Mouse (Mus musculus): ENCODE results near the gene Rasl12. TPM values are rescaled to one million over a fixed set of nuclear protein-coding genes. Genes with fewer than 3 reads are reported as not detected.
A peak's percentile ranks its signal among the peaks of the same experiment; 100 is the strongest.

The Rasl12 gene
- total RNA-seq, 2 experiments from 2014 or later: 9.7 to 11.6 TPM

DNA sequence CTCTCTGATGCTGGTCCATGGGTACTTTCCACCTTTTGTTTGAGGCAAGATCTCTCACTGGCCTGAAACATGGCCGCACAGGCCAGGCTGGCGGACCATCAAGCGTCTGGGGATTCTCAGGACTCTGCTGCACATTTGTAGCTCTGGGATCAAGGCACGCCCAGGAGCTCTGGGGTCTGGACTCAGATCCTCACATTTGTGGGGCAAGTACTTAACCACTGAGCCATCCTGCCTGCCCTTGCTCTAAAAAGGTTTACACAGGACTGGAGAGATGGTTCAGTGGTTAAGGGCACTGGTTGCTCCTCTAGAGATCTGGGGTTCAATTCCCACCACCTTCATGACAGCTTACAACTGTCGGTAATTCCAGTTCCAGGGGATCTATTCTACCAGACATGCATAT, 32.6 kb downstream of the Rasl12 start:
- no peak for DNase-seq
- intact Hi-C loops (cut with DNase I): loop anchor here (5.0 kb wide), 1 partner anchor 119 kb away; no protein-coding TSS in a partner anchor

DNA sequence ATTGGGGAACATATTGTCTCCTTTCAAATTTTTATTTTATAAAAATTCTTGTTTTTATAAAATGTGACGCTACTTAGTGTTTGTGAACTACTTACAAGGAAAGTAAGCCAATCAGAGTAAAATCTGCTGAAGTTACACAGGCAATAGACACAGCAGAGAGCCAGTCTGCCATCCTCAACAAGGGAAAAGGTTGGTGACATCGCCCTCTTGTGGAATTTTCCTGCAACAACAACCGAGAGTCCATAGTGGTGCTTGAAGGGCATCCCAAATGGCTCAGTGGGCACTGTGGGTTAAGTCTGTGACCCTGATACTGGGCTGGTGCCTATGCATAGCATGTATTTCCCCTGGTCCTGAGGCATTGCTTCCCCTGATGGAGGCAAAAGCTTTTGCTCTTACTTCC, 33.9 kb downstream of the Rasl12 start:
- peak; percentile 80 to 90 for DNase-seq
- intact Hi-C loops (cut with DNase I): loop anchor here (1.0 to 5.0 kb wide), 3 partner anchors 39 to 120 kb away; no protein-coding TSS in a partner anchor

DNA sequence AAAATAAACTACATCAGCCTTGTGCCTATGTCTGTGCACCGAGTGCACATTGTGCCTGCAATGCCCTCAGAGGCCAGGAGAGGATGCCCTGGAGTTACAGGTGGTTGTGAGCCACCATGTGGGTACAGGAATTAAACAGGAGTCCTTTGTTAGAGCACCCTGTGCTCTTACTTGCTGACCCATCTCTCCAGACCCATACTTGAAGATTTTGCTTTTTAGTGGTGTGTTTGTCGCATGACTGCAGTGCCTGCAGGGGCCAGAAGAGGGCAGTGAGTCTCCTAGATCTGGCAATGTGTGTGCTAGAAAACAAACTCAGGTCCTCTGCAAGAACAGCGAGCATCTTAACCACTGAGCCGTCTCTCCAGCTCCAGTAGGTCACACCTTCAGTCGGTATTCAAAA, 35.8 kb downstream of the Rasl12 start:
- DNase-seq: peak; percentile 25 to 53
- intact Hi-C loops (cut with DNase I): loop anchor here (5.0 kb wide), 1 partner anchor 122 kb away; no protein-coding TSS in a partner anchor

DNA sequence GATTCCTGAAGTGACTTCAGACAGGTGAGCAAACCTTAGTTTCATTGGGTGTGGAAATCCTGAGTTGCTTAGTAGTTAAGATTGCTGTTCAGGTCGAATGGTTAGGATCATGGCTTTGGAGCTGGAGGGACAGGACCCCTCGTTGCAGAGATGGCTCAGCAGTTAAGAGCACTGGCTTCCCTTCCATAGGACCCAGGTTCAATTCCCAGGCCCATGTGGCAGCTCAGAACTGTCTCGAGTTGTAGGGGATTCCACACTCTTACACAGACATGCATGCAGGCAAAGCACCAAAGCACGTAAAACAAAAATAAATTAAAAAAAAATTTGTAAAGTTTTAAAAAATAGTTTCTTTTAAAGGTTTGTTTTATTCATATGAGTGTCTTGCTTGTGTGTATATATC, 36.9 kb downstream of the Rasl12 start:
- intact Hi-C loops (cut with DNase I): no loop called here
- DNase-seq: no peak

DNA sequence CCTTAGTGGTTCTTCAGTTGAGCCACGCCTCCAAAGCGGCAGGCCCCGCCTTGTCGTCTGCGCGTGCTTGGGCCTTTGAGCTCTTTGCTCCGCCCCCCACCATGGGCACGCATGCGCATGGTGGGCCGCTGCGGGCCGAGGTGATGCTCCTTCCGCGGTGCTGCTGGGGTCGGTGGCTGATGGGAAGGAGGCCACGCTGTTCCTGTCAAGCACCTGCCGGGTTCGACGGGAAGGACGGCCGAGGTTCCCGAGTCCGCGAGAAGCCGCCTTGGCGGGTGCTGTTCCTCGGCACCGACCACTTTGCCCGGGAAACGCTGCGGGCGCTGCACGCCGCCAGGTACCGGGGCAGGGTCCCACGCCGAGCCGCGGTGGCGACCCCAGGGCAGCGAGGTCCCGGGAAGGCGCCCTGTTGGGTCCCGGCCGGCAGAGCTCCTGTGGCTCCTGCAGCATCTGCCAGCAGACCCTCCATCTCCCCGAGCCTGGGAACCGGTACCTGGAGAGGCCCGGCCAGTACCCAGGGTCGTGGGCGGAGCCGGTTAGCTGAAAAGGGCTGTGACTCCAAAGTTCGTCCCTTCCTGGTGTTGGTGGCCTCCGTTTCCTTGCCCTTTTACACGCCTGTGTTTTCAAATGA, 37.5 kb downstream of the Rasl12 start, which contains the start of gene Mtfmt:
Gene Mtfmt, plus strand, starts transcription at position 112 of the 631 bp plus-strand sequence.
- intact Hi-C loops (cut with DNase I): no loop called here
- DNase-seq: peak; percentile 94 to 96

DNA sequence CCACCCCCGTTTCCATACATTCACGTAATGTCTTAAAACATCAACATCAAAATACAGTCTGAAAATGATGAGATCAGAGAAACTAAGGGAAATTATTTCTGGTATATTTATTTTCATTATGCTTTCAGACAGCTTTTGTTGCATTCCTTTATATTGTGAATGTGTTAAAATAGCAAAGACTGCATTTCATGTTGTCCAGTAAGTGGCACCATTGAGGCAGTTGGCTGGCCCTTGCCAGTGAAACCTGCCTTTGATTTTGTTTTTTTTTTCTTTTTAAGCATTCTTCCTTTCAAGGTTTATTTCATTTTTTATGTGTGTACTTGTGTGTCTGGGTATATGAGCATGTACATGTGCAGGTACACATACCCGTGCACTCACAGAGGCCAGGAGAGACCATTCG, 46.4 kb downstream of the Rasl12 start:
- no peak for DNase-seq
- intact Hi-C loops (cut with DNase I): no loop called here

DNA sequence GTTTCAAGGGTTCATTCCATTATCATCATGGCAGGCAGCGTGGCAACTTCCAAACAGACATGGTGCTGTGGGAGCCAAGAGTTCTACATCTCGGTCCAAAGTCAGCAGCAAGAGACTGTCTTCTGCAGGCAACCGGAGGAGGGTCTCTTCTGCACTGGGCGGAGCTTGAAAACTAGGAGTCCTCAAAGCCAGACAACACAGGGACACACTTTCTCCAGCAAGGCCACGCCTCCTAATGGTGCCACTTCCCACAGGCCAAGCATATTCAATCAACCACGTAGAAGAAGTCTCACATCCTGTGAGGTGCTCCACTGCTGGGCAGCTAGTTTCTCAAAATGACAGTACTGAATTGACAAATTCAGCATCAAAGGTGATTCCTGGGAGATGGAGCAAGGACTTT, 49.6 kb downstream of the Rasl12 start:
- intact Hi-C loops (cut with DNase I): no loop called here
- no peak for DNase-seq

DNA sequence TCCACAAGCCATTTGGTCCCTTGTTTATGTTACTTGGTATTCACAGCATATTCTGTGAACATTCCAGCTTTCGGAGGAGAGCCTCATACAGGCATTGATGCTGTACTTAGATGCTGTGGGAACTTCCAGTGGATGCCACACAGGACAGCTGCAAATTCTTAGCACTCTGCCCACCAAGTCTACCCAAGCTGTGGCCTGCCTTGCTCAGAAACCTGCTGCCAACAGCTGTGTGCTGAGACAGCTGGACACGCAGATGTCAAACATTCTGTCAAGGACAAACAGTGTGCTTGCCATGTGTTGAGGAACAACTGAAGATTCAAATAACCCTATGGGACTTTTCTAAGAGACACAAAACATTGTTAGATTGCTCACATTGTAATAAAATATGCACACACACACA, 60.7 kb downstream of the Rasl12 start:
- intact Hi-C loops (cut with DNase I): no loop called here
- no peak for DNase-seq

DNA sequence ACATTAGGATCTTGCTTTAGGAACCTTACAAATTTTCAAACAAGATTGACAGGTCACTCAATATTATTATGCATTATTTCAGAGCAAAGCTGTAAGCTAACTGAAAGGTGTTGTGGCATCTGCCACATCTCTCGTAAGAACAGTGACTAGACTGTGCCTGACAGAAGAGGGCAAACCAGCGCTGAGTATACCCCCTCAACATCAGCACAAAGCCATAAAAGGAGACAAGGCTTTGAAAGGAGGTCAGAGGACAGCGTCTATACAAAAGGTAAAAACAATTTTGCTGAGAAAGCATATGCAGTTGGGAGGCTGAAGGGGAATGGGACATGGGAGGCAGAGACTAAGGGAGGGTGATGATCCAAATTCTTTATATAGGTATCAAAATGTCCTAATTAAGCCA, 61.9 kb downstream of the Rasl12 start:
- intact Hi-C loops (cut with DNase I): loop anchor here (5.0 kb wide), 1 partner anchor 122 kb away; the partner anchor contains the start of gene Plekho2
- DNase-seq: no peak

DNA sequence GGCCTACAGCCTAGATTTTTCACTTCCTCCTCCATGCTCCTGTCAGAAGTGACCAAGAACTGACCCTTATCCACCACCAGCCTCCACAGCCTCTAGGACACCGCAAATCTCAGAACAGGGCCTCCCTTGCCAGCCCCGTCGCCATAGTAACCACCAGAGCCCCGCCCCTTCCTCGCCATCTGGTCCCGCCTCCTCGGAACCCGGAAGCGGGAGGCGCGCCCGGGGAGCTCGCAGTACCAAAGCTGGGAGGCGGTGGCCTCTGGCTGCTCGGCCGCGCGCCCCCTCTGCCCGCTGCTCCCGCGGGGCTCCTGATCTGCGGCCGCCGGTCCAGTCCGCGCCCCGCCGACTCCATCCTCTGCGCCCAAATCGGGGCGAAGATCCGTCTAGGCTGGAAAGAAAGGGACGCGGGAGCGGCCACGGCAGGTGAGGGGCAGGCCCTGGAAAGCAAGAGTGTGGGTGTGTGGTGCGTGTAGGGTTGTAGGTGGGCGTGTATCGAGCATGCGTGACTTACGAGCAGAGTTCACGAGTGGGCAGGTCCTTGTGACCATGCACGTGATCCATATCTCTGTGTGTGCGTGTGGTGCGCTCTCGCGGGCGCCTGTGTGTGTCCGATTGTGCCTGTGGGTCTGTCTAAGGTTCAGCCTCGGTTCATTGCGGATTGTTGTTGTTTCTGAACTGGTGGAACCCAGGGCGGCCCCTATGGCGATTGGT, 62.6 kb downstream of the Rasl12 start, which contains the start of gene Spg21:
Gene Spg21, plus strand, starts transcription at position 216 of the 711 bp plus-strand sequence.
- intact Hi-C loops (cut with DNase I): loop anchor here (5.0 kb wide), 1 partner anchor 121 kb away; the partner anchor contains the start of gene Plekho2
- peak; percentile 95 to 98 for DNase-seq

DNA sequence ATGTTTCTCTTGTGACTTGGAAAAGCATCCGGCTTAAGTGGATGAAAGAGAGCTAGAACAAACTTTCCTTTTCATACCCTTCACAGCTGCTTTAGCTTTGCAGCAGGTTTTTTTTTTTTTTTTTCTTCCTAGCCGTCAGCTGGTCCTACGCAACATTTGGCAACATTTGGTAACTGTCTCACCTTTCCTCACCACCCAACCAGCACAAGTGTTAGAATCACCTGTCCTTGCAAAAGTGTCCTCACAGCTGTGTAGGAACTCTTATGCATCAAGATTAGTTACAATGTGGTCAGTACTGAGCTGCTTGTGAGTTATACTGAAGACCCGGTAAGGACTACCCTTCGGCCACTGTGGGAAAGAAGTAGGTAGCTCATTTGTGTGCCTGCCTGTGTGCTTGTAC, 64.2 kb downstream of the Rasl12 start:
- no peak for DNase-seq
- intact Hi-C loops (cut with DNase I): loop anchor here (5.0 kb wide), 1 partner anchor 120 kb away; the partner anchor contains the start of gene Plekho2

DNA sequence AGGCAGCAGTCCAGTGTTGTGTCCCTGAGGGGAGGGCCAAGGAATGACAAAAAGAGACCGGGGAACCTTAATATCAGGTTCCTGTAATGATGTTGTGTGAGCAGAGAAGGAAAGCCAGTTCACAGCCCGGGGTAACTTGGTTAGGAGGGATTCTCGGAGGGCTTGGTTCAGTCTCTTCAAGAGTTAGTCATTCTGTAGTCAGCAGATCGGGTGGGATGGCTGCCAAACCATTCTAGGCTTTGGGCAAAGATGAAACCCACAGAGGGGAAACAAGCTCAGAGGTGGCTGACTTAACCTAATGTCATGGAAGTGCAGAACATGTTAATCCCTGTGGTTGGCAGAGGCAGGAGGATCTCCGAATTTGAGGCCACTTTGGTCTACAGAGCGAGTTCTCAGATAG, 65.9 kb downstream of the Rasl12 start:
- intact Hi-C loops (cut with DNase I): loop anchor here (5.0 kb wide), 1 partner anchor 118 kb away; the partner anchor contains the start of gene Plekho2
- DNase-seq: peak; percentile 7 to 21

Other genes starting within 250 kb of the Rasl12 start
- gene Parp16, start 203.2 kb upstream of the Rasl12 start, total RNA-seq (2021): 1 to 10 TPM; 3.4 to 3.6 TPM
- 1 to 10 TPM; 6.2 to 6.6 TPM for gene Cilp, start 133.3 kb upstream of the Rasl12 start, total RNA-seq (2021)
- 10 to 100 TPM; 90.7 to 99.9 TPM for gene Clpx, start 104.2 kb upstream of the Rasl12 start, total RNA-seq (2021)
- gene Pdcd7, start 52.4 kb upstream of the Rasl12 start, total RNA-seq (2021): 10 to 100 TPM in 1 of 2 experiments, 1 to 10 TPM in 1; 9.6 to 11.3 TPM
- gene Ubap1l, start 37.5 kb upstream of the Rasl12 start, total RNA-seq (2021): under 1 TPM; 0.33 to 0.37 TPM
- 1 to 10 TPM; 1.2 to 1.4 TPM for gene Kbtbd13, start 6.9 kb upstream of the Rasl12 start, total RNA-seq (2021)
- gene Slc51b, start 24.4 kb downstream of the Rasl12 start, total RNA-seq (2021): not detected
- gene Mtfmt, start 37.3 kb downstream of the Rasl12 start, total RNA-seq (2021): 1 to 10 TPM; 6.9 to 7.1 TPM
- gene Spg21, start 62.4 kb downstream of the Rasl12 start, total RNA-seq (2021): 10 to 100 TPM; 14.7 to 16.0 TPM
- not detected for gene Ankdd1a, start 121.7 kb downstream of the Rasl12 start, total RNA-seq (2021)
- 10 to 100 TPM; 14.6 TPM for gene Plekho2, start 181.5 kb downstream of the Rasl12 start, total RNA-seq (2021)
- gene Pif1, start 188.7 kb downstream of the Rasl12 start, total RNA-seq (2021): 1 to 10 TPM in 1 of 2 experiments, under 1 TPM in 1; 0.79 to 1.3 TPM
- gene Rbpms2, start 231.1 kb downstream of the Rasl12 start, total RNA-seq (2021): 10 to 100 TPM; 39.1 to 40.7 TPM